Mouse (Mus musculus): ENCODE measurements around the gene Gm826. TPM values are rescaled to one million over a fixed set of nuclear protein-coding genes. Genes with fewer than 3 reads are reported as not detected.
A peak's percentile ranks its signal among the peaks of the same experiment; 100 is the strongest.

The Gm826 gene
- polyA plus RNA-seq, 1 experiment from 2014 or later = 0.38 TPM

- peaks cover 14% of the 10 kb centered on the region for H3K4me1 ChIP-seq (ENCODE audit: control insufficient read depth, insufficient read depth, low read length)
- ATAC-seq (ENCODE audit: low FRiP score, low TSS enrichment) = no peak; the same call in 1 of the 2 replicates
- DNase-seq = peak; percentile 46
- H3K4me2 ChIP-seq (ENCODE audit: low read length) = no peak overlapping the region
- H3K36me3 ChIP-seq (ENCODE audit: control insufficient read depth, insufficient read depth, low read length) = no peaks in the 10 kb centered on the region
- H3K27ac ChIP-seq (replicated peaks; ENCODE audit: low read depth, low read length) = no peak overlapping the region
- peaks cover 50% of the 10 kb centered on the region for H3K27me3 ChIP-seq (ENCODE audit: control insufficient read depth, insufficient read depth, low read length)
- H3K4me3 ChIP-seq (replicated peaks; ENCODE audit: low read depth, low read length) = no peak overlapping the region
- 33% methylated on average over 4 of the region's 4 CpGs for WGBS
- no peaks in the 10 kb centered on the region for H3K9me3 ChIP-seq (ENCODE audit: control insufficient read depth, low read length)
- no peak overlapping the region for H3K9ac ChIP-seq (replicated peaks; ENCODE audit: low read length)
Observed at GRCm38 (mm10) chr2:160357442-160357841, 23.5 kb upstream of the Gm826 start.

- Histone ChIP-seq H3K9me3 (ENCODE audit: control insufficient read depth, low read length) (no peaks in the 10 kb centered on the region), H3K27me3 (ENCODE audit: control insufficient read depth, insufficient read depth, low read length) (peaks cover 37% of the 10 kb centered on the region), H3K4me3 (replicated peaks; ENCODE audit: low read depth, low read length) (no peak overlapping the region), H3K9ac (replicated peaks; ENCODE audit: low read length) (no peak overlapping the region), H3K4me1 (ENCODE audit: control insufficient read depth, insufficient read depth, low read length) (peaks cover 10% of the 10 kb centered on the region), H3K36me3 (ENCODE audit: control insufficient read depth, insufficient read depth, low read length) (no peaks in the 10 kb centered on the region), H3K4me2 (ENCODE audit: low read length) (no peak overlapping the region), H3K27ac (replicated peaks; ENCODE audit: low read depth, low read length) (no peak overlapping the region)
- no peak for ATAC-seq (ENCODE audit: low FRiP score, low TSS enrichment)
- 59% methylated on average over 5 of the region's 5 CpGs for WGBS
- peak; percentile 28 for DNase-seq
Observed at GRCm38 (mm10) chr2:160356132-160356531, 22.2 kb upstream of the Gm826 start.

GRCm38 (mm10) chr2:160354319-160354718, 20.4 kb upstream of the Gm826 start:
- no peak overlapping the region for H3K4me2 ChIP-seq (ENCODE audit: low read length)
- no peak for ATAC-seq (ENCODE audit: low FRiP score, low TSS enrichment)
- H3K4me1 ChIP-seq (ENCODE audit: control insufficient read depth, insufficient read depth, low read length) = peaks cover 9% of the 10 kb centered on the region; the same call in 1 of the 2 replicates
- no peak overlapping the region for H3K4me3 ChIP-seq (replicated peaks; ENCODE audit: low read depth, low read length)
- WGBS = 68% methylated on average over 2 of the region's 2 CpGs
- no peaks in the 10 kb centered on the region for H3K36me3 ChIP-seq (ENCODE audit: control insufficient read depth, insufficient read depth, low read length)
- peaks cover 19% of the 10 kb centered on the region for H3K27me3 ChIP-seq (ENCODE audit: control insufficient read depth, insufficient read depth, low read length)
- DNase-seq = no peak
- H3K27ac ChIP-seq (replicated peaks; ENCODE audit: low read depth, low read length) = no peak overlapping the region
- H3K9ac ChIP-seq (replicated peaks; ENCODE audit: low read length) = no peak overlapping the region
- no peaks in the 10 kb centered on the region for H3K9me3 ChIP-seq (ENCODE audit: control insufficient read depth, low read length)

GRCm38 (mm10) chr2:160353581-160353980, 19.6 kb upstream of the Gm826 start:
- Histone ChIP-seq H3K4me1 (ENCODE audit: control insufficient read depth, insufficient read depth, low read length) (peaks cover 9% of the 10 kb centered on the region; the same call in 1 of the 2 replicates), H3K36me3 (ENCODE audit: control insufficient read depth, insufficient read depth, low read length) (no peaks in the 10 kb centered on the region), H3K9ac (replicated peaks; ENCODE audit: low read length) (no peak overlapping the region), H3K27me3 (ENCODE audit: control insufficient read depth, insufficient read depth, low read length) (peaks cover 11% of the 10 kb centered on the region), H3K27ac (replicated peaks; ENCODE audit: low read depth, low read length) (no peak overlapping the region), H3K9me3 (ENCODE audit: control insufficient read depth, low read length) (no peaks in the 10 kb centered on the region), H3K4me3 (replicated peaks; ENCODE audit: low read depth, low read length) (no peak overlapping the region), H3K4me2 (ENCODE audit: low read length) (no peak overlapping the region)
- 79% methylated on average over 2 of the region's 2 CpGs for WGBS
- ATAC-seq (ENCODE audit: low FRiP score, low TSS enrichment) (no peak), DNase-seq (no peak)

GRCm38 (mm10) chr2:160351038-160351574, 17.1 kb upstream of the Gm826 start:
- 27% methylated on average over 8 of the region's 8 CpGs for WGBS
- DNase-seq (no peak), ATAC-seq (ENCODE audit: low FRiP score, low TSS enrichment) (no peak)

GRCm38 (mm10) chr2:160349578-160349977, 15.6 kb upstream of the Gm826 start:
- no peak for DNase-seq
- Histone ChIP-seq H3K9me3 (ENCODE audit: control insufficient read depth, low read length) (no peaks in the 10 kb centered on the region), H3K4me2 (ENCODE audit: low read length) (no peak overlapping the region), H3K4me3 (replicated peaks; ENCODE audit: low read depth, low read length) (no peak overlapping the region), H3K27me3 (ENCODE audit: control insufficient read depth, insufficient read depth, low read length) (no peaks in the 10 kb centered on the region), H3K4me1 (ENCODE audit: control insufficient read depth, insufficient read depth, low read length) (no peaks in the 10 kb centered on the region), H3K9ac (replicated peaks; ENCODE audit: low read length) (no peak overlapping the region), H3K27ac (replicated peaks; ENCODE audit: low read depth, low read length) (no peak overlapping the region), H3K36me3 (ENCODE audit: control insufficient read depth, insufficient read depth, low read length) (no peaks in the 10 kb centered on the region)
- 79% methylated on average over 4 of the region's 4 CpGs for WGBS
- ATAC-seq (ENCODE audit: low FRiP score, low TSS enrichment) = no peak

More at GRCm38 (mm10) chr2:160351038-160351574, 17.1 kb upstream of the Gm826 start:
- no peak overlapping the region for H3K4me3 ChIP-seq (replicated peaks; ENCODE audit: low read depth, low read length)
- H3K4me2 ChIP-seq (ENCODE audit: low read length) = no peak overlapping the region
- H3K9ac ChIP-seq (replicated peaks; ENCODE audit: low read length) = no peak overlapping the region
- H3K9me3 ChIP-seq (ENCODE audit: control insufficient read depth, low read length) = no peaks in the 10 kb centered on the region
- no peak overlapping the region for H3K27ac ChIP-seq (replicated peaks; ENCODE audit: low read depth, low read length)
- H3K36me3 ChIP-seq (ENCODE audit: control insufficient read depth, insufficient read depth, low read length) = no peaks in the 10 kb centered on the region
- no peaks in the 10 kb centered on the region for H3K27me3 ChIP-seq (ENCODE audit: control insufficient read depth, insufficient read depth, low read length)
- H3K4me1 ChIP-seq (ENCODE audit: control insufficient read depth, insufficient read depth, low read length) = no peaks in the 10 kb centered on the region

- no peaks in the 10 kb centered on the region for H3K4me1 ChIP-seq (ENCODE audit: control insufficient read depth, insufficient read depth, low read length)
- WGBS = 33% methylated on average over 7 of the region's 7 CpGs
- no peak overlapping the region for H3K4me3 ChIP-seq (replicated peaks; ENCODE audit: low read depth, low read length)
- no peak overlapping the region for H3K4me2 ChIP-seq (ENCODE audit: low read length)
- H3K9me3 ChIP-seq (ENCODE audit: control insufficient read depth, low read length) = no peaks in the 10 kb centered on the region
- H3K36me3 ChIP-seq (ENCODE audit: control insufficient read depth, insufficient read depth, low read length) = no peaks in the 10 kb centered on the region
- no peak for ATAC-seq (ENCODE audit: low FRiP score, low TSS enrichment)
- no peak for DNase-seq
- H3K27me3 ChIP-seq (ENCODE audit: control insufficient read depth, insufficient read depth, low read length) = no peaks in the 10 kb centered on the region
- H3K9ac ChIP-seq (replicated peaks; ENCODE audit: low read length) = no peak overlapping the region
- no peak overlapping the region for H3K27ac ChIP-seq (replicated peaks; ENCODE audit: low read depth, low read length)
Observed at GRCm38 (mm10) chr2:160348796-160349195, 14.8 kb upstream of the Gm826 start.

- Histone ChIP-seq H3K27ac (replicated peaks; ENCODE audit: low read depth, low read length) (no peak overlapping the region), H3K4me2 (ENCODE audit: low read length) (no peak overlapping the region), H3K9me3 (ENCODE audit: control insufficient read depth, low read length) (no peaks in the 10 kb centered on the region), H3K4me1 (ENCODE audit: control insufficient read depth, insufficient read depth, low read length) (no peaks in the 10 kb centered on the region), H3K36me3 (ENCODE audit: control insufficient read depth, insufficient read depth, low read length) (no peaks in the 10 kb centered on the region), H3K27me3 (ENCODE audit: control insufficient read depth, insufficient read depth, low read length) (no peaks in the 10 kb centered on the region), H3K9ac (replicated peaks; ENCODE audit: low read length) (no peak overlapping the region), H3K4me3 (replicated peaks; ENCODE audit: low read depth, low read length) (no peak overlapping the region)
- 58% methylated on average over 4 of the region's 4 CpGs for WGBS
- ATAC-seq (ENCODE audit: low FRiP score, low TSS enrichment) (no peak), DNase-seq (no peak)
Observed at GRCm38 (mm10) chr2:160348072-160348604, 14.2 kb upstream of the Gm826 start.

GRCm38 (mm10) chr2:160345644-160346043, 11.7 kb upstream of the Gm826 start:
- Histone ChIP-seq H3K4me3 (replicated peaks; ENCODE audit: low read depth, low read length) (no peak overlapping the region), H3K27me3 (ENCODE audit: control insufficient read depth, insufficient read depth, low read length) (no peaks in the 10 kb centered on the region), H3K4me1 (ENCODE audit: control insufficient read depth, insufficient read depth, low read length) (no peaks in the 10 kb centered on the region), H3K36me3 (ENCODE audit: control insufficient read depth, insufficient read depth, low read length) (no peaks in the 10 kb centered on the region), H3K4me2 (ENCODE audit: low read length) (no peak overlapping the region), H3K9ac (replicated peaks; ENCODE audit: low read length) (no peak overlapping the region), H3K27ac (replicated peaks; ENCODE audit: low read depth, low read length) (no peak overlapping the region), H3K9me3 (ENCODE audit: control insufficient read depth, low read length) (no peaks in the 10 kb centered on the region)
- DNase-seq (no peak), ATAC-seq (ENCODE audit: low FRiP score, low TSS enrichment) (no peak)
